Mouse (Mus musculus) bone marrow, adult 2 months (tissue): ENCODE measurements around the gene Tsr3.

Source experiments
- CTCF ChIP-seq: fragments of 200-500 bp; IDR thresholded peaks from 2 replicates; pipeline ENCODE4 v1.5.1; 2011; ENCODE audit warnings: low read length, control low read depth; ENCODE audit not compliant: control insufficient read depth, insufficient read depth
- POLR2A ChIP-seq: fragments of 200-500 bp; IDR thresholded peaks from 2 replicates; pipeline ENCODE4 v1.6.1; 2011; ENCODE audit warnings: low read depth, mild to moderate bottlenecking, control low read depth, low read length, borderline replicate concordance; ENCODE audit not compliant: control insufficient read depth

DNA sequence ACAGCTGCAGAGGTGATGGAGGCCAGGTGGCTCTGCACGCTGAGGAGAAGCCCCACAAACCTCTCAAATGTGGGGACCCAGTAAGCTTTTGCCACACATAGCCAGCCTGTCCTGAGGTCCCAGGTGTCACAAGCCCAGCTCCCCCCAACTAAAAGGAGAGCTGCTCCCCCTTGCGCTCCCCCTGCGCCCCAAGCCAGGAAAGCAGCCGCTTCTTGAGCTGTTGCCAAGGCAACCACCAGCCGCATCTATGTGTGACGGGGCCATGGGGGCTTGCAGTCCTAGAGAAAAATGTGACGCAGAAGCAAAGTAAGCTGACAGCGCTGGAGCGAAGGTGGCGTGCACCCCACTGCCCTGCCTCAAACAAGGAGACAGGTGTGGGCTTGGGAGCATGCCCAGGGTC lies 13.8 kb downstream of the Tsr3 start:
- TF ChIP-seq CTCF (no peak), POLR2A (no peak)
